Mouse (Mus musculus) c-Kit-negative CD71-positive TER-119-positive erythroid progenitor cells, embryonic 14.5 days (primary cell): ENCODE measurements around the gene Gfer.
"Not testable (repeated sequence)": the region's sequence is repeated elsewhere in the genome, so short reads cannot be mapped to it uniquely, and the experiment has no call there.

Experiments
- DNase-seq: peaks from one replicate; pipeline ENCODE4 v3.0.0-alpha.2; 2013; ENCODE audit warnings: low read depth, low spot score

Gene Gfer

DNA sequence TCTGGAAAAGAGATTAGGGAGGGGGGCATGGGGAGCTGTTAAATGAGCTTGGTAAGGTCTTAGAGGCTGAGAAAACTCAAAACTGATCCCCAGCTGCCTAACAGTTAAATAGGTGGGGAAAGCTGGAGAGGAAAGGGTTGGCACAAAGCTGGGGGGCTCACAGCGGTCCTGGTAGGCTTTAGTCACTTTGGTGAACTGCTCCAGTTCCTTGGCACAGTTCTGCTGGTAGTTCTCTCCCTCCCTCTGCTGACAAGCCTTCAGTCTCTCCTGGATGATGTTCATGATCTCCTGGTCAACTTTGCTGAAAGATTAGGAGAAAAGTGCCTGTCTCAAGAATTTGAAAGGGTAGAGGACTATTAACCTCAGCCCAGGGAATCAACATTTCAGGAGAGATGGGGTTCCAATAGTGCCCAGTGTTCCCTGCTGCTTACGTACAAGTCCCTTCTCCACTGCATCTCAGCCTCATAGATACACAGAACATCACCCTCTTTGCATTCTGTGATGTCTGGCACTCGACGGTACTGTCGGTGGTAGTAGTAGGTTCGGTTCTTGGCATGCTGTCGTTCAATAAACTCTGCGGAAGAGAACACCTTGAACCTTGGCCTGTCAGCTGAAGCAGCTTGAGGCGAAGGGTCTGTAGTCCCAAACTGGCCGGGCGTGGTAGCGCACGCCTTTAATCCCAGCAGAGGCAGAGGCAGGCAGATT, 26.4 kb upstream of the Gfer start:
- DNase-seq = no peak

- DNase-seq = not testable (repeated sequence)
Observed at GRCm38 (mm10) chr17:24721383-24721955, 25.5 kb upstream of the Gfer start.

DNA sequence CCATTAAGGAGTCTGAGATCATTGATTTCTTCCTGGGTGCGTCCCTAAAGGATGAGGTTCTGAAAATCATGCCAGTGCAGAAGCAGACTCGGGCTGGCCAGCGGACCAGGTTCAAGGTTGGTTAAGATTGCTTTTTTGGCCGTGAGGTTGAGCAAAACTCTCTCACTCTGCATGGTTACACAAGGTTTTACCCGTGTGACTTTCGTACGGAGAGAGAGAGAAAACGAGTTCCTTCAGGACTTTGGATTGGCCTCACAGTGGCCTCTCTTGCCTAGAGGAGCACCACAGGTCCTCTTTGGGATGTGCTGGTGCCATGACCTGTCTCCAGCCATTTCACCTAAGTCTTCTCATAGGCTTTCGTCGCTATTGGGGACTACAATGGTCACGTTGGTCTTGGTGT, 24.7 kb upstream of the Gfer start:
- not testable (repeated sequence) for DNase-seq

DNA sequence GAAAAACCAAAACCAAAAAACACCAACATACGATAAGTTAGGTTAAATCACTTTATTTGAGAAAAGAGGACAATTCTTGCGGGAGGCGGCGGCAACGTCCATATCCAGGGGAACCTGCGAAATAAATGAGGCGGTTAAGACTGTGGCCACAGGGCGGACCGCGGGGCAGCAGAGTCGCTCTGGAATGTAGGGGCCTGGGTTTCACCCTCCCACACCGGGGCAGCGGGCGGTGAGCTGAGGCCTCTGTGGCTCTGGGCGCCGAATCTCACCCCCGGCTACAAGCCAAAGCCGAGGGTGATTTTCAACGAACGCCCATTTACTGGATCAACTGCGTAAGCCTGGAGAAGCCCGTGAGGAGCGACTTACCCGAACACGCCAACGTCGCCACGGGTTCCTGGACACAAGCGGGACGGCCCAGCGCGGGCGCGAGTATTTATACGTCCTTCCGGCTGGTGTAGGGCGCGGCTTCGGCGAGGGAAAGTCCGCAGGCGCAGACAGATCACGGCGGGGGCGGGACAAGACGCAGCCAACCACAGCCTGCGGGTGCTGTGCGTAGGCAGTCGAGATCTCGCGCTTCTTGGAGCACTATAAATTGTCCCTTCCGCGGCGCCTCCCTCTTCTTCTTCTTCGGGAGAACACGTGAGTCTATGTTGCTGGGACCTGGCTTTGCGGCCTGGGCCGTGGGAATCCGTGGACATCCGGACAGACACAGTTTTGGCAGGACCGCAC, 23.7 kb upstream of the Gfer start:
- peak; percentile 94 for DNase-seq

DNA sequence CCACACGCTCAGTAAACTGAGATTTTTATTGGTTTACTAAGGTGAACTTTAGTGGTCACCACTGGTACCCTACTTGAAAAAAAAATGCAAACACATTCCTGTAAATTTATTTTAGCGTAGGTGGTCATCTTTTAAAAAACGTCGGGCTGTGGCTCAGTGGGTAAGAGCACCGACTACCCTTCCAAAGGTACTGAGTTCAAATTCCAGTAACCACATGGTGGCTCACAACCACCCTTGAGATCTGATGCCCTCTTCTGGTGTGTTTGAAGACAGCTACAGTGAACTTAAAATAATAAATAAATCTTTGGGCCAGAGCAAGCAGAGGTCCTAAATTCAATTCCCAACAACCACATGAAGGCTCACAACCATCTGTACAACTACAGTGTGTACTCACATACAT, 23.0 kb upstream of the Gfer start:
- DNase-seq = not testable (repeated sequence)

DNA sequence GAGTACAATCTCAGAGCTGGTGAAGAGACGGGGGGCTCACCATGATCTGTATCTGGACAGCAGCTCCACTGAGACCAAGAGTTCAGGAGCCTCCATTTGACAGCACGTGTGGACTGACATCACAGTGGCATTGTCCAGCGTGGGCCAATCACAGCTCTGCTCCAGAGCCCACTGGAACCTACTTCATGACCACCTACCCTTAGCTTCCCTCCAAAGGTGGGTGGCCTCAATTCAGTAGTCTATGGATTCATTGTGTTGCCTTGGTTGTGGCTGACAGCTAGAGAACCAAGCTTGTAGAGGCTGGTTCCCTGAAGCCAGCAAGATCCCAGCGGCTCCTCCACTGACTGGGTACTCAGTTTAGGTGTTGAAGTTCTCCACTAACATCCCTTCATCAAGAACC, 22.0 kb upstream of the Gfer start, which contains the start of the genes Rnf151 and Rps2:
Gene Rnf151, minus strand, starts transcription at position 121 of the 400 bp plus-strand sequence.
Gene Rps2, plus strand, starts transcription at position 174 of the 400 bp plus-strand sequence.
- no peak for DNase-seq

GRCm38 (mm10) chr17:24716166-24716682, 20.3 kb upstream of the Gfer start:
- DNase-seq = no peak

GRCm38 (mm10) chr17:24715556-24715955, 19.6 kb upstream of the Gfer start:
- DNase-seq = no peak

- peak; percentile 41 for DNase-seq
Observed at GRCm38 (mm10) chr17:24708646-24709045, 12.7 kb upstream of the Gfer start.

GRCm38 (mm10) chr17:24707801-24708425, 12.0 kb upstream of the Gfer start:
- DNase-seq = no peak

GRCm38 (mm10) chr17:24706982-24707800, 11.2 kb upstream of the Gfer start, which contains the start of gene Tbl3:
Gene Tbl3, minus strand, starts transcription at chr17:24707660.
- DNase-seq = peak; percentile 86

GRCm38 (mm10) chr17:24705821-24706220, 9.9 kb upstream of the Gfer start:
- no peak for DNase-seq

- DNase-seq = no peak
Observed at GRCm38 (mm10) chr17:24701251-24701650, 5.3 kb upstream of the Gfer start.

GRCm38 (mm10) chr17:24699473-24699872, 3.5 kb upstream of the Gfer start:
- no peak for DNase-seq

- no peak for DNase-seq
Observed at GRCm38 (mm10) chr17:24698715-24699114, 2.8 kb upstream of the Gfer start.

GRCm38 (mm10) chr17:24697985-24698384, 2.0 kb upstream of the Gfer start:
- DNase-seq = no peak

DNA sequence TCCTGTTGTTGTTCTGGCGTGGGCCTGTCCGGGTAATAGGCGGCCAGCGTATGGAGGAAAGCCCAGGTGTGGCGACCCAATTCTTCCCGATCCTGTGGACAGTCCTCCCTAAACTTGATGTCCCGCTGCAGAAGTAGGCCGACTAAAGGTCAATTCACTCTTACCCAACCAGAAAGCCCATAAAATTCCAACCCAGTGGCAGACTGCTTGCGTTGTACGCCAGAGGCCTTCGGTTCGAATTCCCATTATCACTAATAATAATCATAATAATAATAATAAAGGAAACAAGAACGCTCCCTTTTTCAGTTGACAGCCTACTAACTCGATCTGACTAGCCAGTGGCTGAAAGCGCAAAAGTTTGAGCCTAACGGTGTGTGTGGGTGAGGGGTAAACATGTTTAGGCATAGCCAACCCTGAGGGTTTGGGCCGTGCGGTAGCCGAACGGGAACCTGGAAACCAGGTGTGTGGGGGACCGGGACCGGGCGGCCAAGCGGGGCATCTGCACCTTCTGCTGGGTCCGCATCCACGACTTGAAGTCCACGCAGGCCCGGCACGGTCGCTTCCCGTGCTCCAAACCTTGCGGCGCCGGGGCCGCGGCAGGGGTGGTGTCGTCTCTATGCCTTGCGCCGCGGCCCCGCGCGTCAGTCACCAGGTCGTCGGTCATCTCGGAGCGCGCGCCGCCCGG, 488 bp downstream of the Gfer start:
- no peak for DNase-seq

DNA sequence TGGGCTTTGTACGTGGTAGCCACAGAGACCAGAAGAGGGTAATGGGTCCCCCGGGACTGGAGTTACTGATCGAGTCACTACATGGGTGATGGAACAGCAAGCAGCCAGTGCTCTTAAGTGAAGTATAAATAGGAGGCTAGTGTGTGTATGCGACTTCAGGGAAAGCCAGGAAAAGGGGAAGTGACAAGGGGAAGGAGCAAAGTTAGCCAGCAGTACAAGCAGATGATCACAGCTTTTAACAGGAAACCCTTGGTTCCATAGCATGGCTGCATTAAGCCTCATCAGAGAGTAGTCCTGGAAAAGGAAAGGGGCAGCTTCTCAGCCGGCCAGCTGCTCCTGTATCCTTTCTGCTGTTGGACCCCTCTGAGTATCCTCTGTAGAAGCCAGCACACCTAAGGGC, 3.6 kb downstream of the Gfer start:
- no peak for DNase-seq

- no peak for DNase-seq
Observed at GRCm38 (mm10) chr17:24689251-24690081, 6.5 kb downstream of the Gfer start, which contains the start of gene Syngr3. Gene Syngr3, minus strand, starts transcription at chr17:24689955.
